8 mouse cellular contexts compared by ENCODE assay signal in the genomic region with DNA sequence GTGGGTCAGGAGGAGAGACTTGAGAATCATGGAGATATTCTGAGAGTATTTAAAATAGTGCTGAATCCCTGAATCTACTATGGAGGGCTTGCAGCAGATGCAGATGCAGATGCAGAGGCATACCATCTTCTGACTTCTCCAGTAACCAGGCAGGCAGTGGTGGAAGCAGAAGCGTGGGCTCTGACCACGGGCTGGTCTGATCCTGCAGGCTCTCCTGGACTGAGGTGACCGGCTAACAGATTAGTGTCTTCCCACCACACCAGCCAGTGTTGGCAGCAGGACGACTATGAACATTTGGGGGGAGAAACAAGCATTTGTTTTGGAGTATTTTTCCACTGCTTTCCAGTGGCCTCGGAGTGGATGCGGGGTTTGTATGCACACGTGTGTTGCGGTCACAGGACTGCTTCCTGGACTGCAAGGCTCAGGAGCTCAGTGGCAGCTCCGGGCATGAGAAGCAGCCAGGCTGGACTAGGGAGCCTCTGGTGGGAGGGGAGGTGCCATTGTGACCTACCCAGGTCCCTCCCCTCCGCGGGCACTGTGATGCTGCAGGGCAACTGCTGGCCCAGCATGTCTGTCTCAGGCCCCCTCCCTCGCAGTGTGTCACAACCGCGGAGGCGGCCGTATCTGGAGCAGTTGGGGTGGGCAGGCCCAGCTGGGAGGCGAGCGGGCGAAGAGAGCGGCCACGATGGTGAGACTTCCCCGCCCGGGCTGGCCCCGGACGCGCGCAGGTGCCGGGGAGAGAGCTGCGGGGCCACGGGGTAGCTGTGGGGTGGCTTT. TPM values are rescaled to one million over a fixed set of nuclear protein-coding genes. Genes with fewer than 3 reads are reported as not detected.
DNase-seq lines count a peak whose midpoint lies in the region; ATAC-seq lines count a peak whose summit lies in the region.

A gene (plus strand): TSS at position 548 of the 777 bp plus-strand sequence.

- H3K9ac ChIP-seq in embryonic facial prominence, embryonic 15.5 days: no peak within 1 kb of the TSS
- H3K9ac ChIP-seq in limb, embryonic 11.5 days (ENCODE audit: low read length): peak within 1 kb of the TSS; percentile 30
- H3K9ac ChIP-seq in midbrain, embryonic 11.5 days (ENCODE audit: low read length): peak within 1 kb of the TSS; percentile 54

- no peak within 1 kb of the TSS for H3K27ac ChIP-seq in embryonic facial prominence, embryonic 15.5 days (replicated peaks)
- no peak within 1 kb of the TSS for H3K27ac ChIP-seq in limb, embryonic 11.5 days (replicated peaks; ENCODE audit: low read depth, low read length)
- H3K27ac ChIP-seq in midbrain, embryonic 11.5 days (ENCODE audit: low read depth, low read length): no peak within 1 kb of the TSS

- H3K9me3 ChIP-seq in embryonic facial prominence, embryonic 15.5 days (replicated peaks): no peaks in the 10 kb centered on the region
- H3K9me3 ChIP-seq in limb, embryonic 11.5 days (ENCODE audit: control insufficient read depth, low read length): no peaks in the 10 kb centered on the region
- H3K9me3 ChIP-seq in midbrain, embryonic 11.5 days (ENCODE audit: control insufficient read depth, low read length): no peaks in the 10 kb centered on the region

- peak; percentile 32 for DNase-seq in layer of hippocampus, adult 11-12 months (ENCODE audit: low spot score)
- no peak for DNase-seq in layer of hippocampus, adult 9-10 months (ENCODE audit: low spot score)
- peak; percentile 60 for DNase-seq in heart, adult 8-10 months (ENCODE audit: low spot score)
- DNase-seq in kidney, adult 18-20 months: peak; percentile 45
- peak; percentile 58 for DNase-seq in limb, embryonic 11.5 days (ENCODE audit: low spot score)
- peak; percentile 94 for DNase-seq in midbrain, embryonic 11.5 days (ENCODE audit: low spot score, missing footprints)
- DNase-seq in right cerebral cortex, postnatal 36 days (ENCODE audit: low spot score in 2 of 2): peak; percentile 56 to 66

- no peaks in the 10 kb centered on the region for H3K36me3 ChIP-seq in embryonic facial prominence, embryonic 15.5 days
- no peaks in the 10 kb centered on the region for H3K36me3 ChIP-seq in limb, embryonic 11.5 days (ENCODE audit: control insufficient read depth, insufficient read depth, low read length)
- no peaks in the 10 kb centered on the region for H3K36me3 ChIP-seq in midbrain, embryonic 11.5 days (ENCODE audit: control insufficient read depth, insufficient read depth, low read length)

- ATAC-seq in embryonic facial prominence, embryonic 15.5 days (ENCODE audit: insufficient number of reproducible peaks, low FRiP score, low TSS enrichment, low read depth): 0 out of 2 replicates have a peak, but pooled peaks have one; percentile 24
- 0 out of 2 replicates have a peak, but pooled peaks have one; percentile 20 for ATAC-seq in limb, embryonic 11.5 days (ENCODE audit: insufficient number of reproducible peaks, low FRiP score, low TSS enrichment, low read depth)
- peak; percentile 71 for ATAC-seq in midbrain, embryonic 11.5 days (ENCODE audit: low FRiP score)

- H3K4me2 ChIP-seq in embryonic facial prominence, embryonic 15.5 days (replicated peaks): peak within 1 kb of the TSS; percentile 75
- peak within 1 kb of the TSS; percentile 84 for H3K4me2 ChIP-seq in limb, embryonic 11.5 days (ENCODE audit: low read depth, severe bottlenecking)
- H3K4me2 ChIP-seq in midbrain, embryonic 11.5 days: peak within 1 kb of the TSS; percentile 92

- peak within 1 kb of the TSS; percentile 42 for H3K4me3 ChIP-seq in embryonic facial prominence, embryonic 15.5 days (replicated peaks)
- H3K4me3 ChIP-seq in limb, embryonic 11.5 days (ENCODE audit: low read depth, low read length): peak within 1 kb of the TSS; percentile 32
- peak within 1 kb of the TSS; percentile 41 for H3K4me3 ChIP-seq in midbrain, embryonic 11.5 days (ENCODE audit: low read depth, low read length)

- WGBS in embryonic facial prominence, embryonic 15.5 days: 4% methylated on average over 30 of the region's 30 CpGs
- WGBS in limb, embryonic 11.5 days: 4% methylated on average over 30 of the region's 30 CpGs
- 5% methylated on average over 29 of the region's 30 CpGs for WGBS in midbrain, embryonic 11.5 days

- H3K4me1 ChIP-seq in embryonic facial prominence, embryonic 15.5 days: peaks cover 17% of the 10 kb centered on the region
- peaks cover 15% of the 10 kb centered on the region; the same call in 1 of the 2 replicates for H3K4me1 ChIP-seq in limb, embryonic 11.5 days (ENCODE audit: control insufficient read depth, insufficient read depth, low read length)
- peaks cover 13% of the 10 kb centered on the region for H3K4me1 ChIP-seq in midbrain, embryonic 11.5 days (ENCODE audit: control insufficient read depth, insufficient read depth, low read length)

- peaks cover 25% of the 10 kb centered on the region for H3K27me3 ChIP-seq in embryonic facial prominence, embryonic 15.5 days
- peaks cover 27% of the 10 kb centered on the region for H3K27me3 ChIP-seq in limb, embryonic 11.5 days (ENCODE audit: control insufficient read depth, insufficient read depth, low read length)
- peaks cover 22% of the 10 kb centered on the region for H3K27me3 ChIP-seq in midbrain, embryonic 11.5 days (ENCODE audit: control insufficient read depth, insufficient read depth, low read length)

RNA-seq across cellular contexts. Expression of the gene that starts here (rescaled TPM):
- 6.7 and 7.5 TPM in 2 replicates for polyA plus RNA-seq in embryonic facial prominence, embryonic 15.5 days (2015; fragmentation: Nextera tagmentation; extraction: Ambion mirVana)
- 100 to 1,000 TPM; 175 to 206 (median 179) TPM for total RNA-seq in heart, adult 8-10 months (2022)
- 0.63 and 0.94 TPM in 2 replicates for polyA plus RNA-seq in limb, embryonic 11.5 days (2014; fragmentation: Nextera tagmentation; extraction: Ambion mirVana)
- polyA plus RNA-seq in midbrain, embryonic 11.5 days (2014; fragmentation: Nextera tagmentation; extraction: Ambion mirVana): 0.25 and 0.51 TPM in 2 replicates

Comparison
In these comparisons a context has a peak if more than half of its experiments do, and no peak if none do; other contexts are left out.
1. Peak in DNase-seq, ATAC-seq, H3K4me3 ChIP-seq, H3K9ac ChIP-seq and H3K4me2 ChIP-seq in limb, embryonic 11.5 days; RNA of the gene not detected or under 1 TPM.
2. Peak in DNase-seq, ATAC-seq, H3K4me3 ChIP-seq, H3K9ac ChIP-seq and H3K4me2 ChIP-seq in midbrain, embryonic 11.5 days; RNA of the gene not detected or under 1 TPM.
3. ATAC-seq: peak in every context shown above with its lines; median percentile 71 in midbrain, embryonic 11.5 days; 24 in embryonic facial prominence, embryonic 15.5 days; 20 in limb, embryonic 11.5 days.